Mouse (Mus musculus): ENCODE data around the gene Ralgps2.

DNA sequence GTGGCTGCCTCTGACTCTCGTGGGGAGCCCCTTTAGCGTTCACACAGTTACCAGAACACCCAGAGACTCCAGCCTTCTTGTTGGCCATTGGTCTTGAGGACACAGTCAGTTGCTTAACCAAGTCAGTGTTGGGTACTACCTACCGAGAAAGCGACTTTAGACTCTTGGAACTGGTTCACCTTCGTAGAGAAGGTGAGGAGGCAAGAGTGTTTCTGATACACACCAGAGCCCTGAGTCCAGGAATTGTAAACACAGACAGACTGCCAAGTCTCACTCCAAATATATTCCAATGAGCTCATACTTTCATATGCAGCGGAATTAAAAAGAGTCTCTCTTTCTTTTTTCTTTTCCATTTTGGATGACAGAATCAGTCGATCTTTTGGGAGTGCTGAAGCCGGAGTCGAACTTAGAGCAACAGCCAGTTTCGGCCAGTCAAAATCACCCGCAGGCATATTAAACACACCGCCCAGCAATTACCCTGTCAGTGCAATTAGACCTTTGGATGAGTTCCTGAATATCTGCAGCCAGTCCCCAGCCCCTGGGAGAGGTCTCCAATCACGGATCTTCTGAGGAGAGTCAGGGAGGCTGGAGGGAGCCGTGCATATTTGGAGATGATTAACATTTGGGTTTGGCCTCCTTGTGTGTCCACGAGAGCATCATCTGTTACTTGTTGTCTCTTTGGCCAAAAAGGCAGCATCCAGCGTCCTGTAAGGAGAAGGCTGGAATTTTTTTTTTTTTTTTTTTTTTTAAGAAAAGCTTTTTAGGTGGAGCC, 159.0 kb downstream of the Ralgps2 start:
- TF ChIP-seq CTCF (IDR thresholded peaks at IDR 0.05; ENCODE audit: control insufficient read depth, insufficient read depth, insufficient replicate concordance, low read depth, low read length) (no peak), POLR2A (IDR thresholded peaks at IDR 0.05; ENCODE audit: control insufficient read depth, low read depth, low read length) (no peak)
